Mouse (Mus musculus) neural tube, embryonic 12.5 days (tissue): Measurements from ENCODE around the gene Max. TPM values are rescaled to one million over a fixed set of nuclear protein-coding genes. Genes with fewer than 3 reads are reported as not detected.

Experiments
- ATAC-seq: fragments of 200-750 bp; cut with Nextera tagmentation; 2 replicates; pipeline ENCODE4 v1.8.0; 2017; ENCODE audit warnings: low read depth, mild to moderate bottlenecking, moderate TSS enrichment, moderate library complexity; ENCODE audit not compliant: low FRiP score
- H3K27ac ChIP-seq: fragments of 300-500 bp; sonication (generic); 2 replicates; pipeline ENCODE4 v1.5.1; 2016
- H3K27me3 ChIP-seq: fragments of 300-500 bp; sonication (generic); replicated peaks from 2 replicates; pipeline ENCODE4 v1.6.1; 2016; ENCODE audit warnings: mild to moderate bottlenecking
- H3K36me3 ChIP-seq: fragments of 300-500 bp; sonication (generic); 2 replicates; pipeline ENCODE4 v1.6.1; 2016; ENCODE audit warnings: mild to moderate bottlenecking
- H3K4me1 ChIP-seq: fragments of 300-500 bp; sonication (generic); 2 replicates; pipeline ENCODE4 v1.6.1; 2016
- H3K4me2 ChIP-seq: fragments of 300-500 bp; sonication (generic); replicated peaks from 2 replicates; pipeline ENCODE4 v1.6.1; 2016; ENCODE audit warnings: mild to moderate bottlenecking
- H3K4me3 ChIP-seq: fragments of 300-500 bp; sonication (generic); 2 replicates; pipeline ENCODE4 v1.5.1; 2016
- H3K9ac ChIP-seq: fragments of 300-500 bp; sonication (generic); 2 replicates; pipeline ENCODE4 v1.6.1; 2016; ENCODE audit warnings: mild to moderate bottlenecking
- H3K9me3 ChIP-seq: fragments of 300-500 bp; sonication (generic); 2 replicates; pipeline ENCODE4 v1.6.1; 2016; ENCODE audit warnings: mild to moderate bottlenecking
- WGBS: fragments of 180-500 bp; shearing (Covaris S2); methylation state at CpG from one replicate; pipeline ENCODE4 v1.1.7; 2016; 5-methylcytosine and 5-hydroxymethylcytosine counted together
- polyA plus RNA-seq: library from polyadenylated mRNA; unstranded; fragments of >200 nt; fragmentation: Nextera tagmentation; extraction: Ambion mirVana; gene quantifications from 2 replicates; pipeline ENCODE4 v1.2.1, GENCODE M21; 2016

Max gene
- polyA plus RNA-seq, result 15.4 and 18.4 TPM in 2 replicates

DNA sequence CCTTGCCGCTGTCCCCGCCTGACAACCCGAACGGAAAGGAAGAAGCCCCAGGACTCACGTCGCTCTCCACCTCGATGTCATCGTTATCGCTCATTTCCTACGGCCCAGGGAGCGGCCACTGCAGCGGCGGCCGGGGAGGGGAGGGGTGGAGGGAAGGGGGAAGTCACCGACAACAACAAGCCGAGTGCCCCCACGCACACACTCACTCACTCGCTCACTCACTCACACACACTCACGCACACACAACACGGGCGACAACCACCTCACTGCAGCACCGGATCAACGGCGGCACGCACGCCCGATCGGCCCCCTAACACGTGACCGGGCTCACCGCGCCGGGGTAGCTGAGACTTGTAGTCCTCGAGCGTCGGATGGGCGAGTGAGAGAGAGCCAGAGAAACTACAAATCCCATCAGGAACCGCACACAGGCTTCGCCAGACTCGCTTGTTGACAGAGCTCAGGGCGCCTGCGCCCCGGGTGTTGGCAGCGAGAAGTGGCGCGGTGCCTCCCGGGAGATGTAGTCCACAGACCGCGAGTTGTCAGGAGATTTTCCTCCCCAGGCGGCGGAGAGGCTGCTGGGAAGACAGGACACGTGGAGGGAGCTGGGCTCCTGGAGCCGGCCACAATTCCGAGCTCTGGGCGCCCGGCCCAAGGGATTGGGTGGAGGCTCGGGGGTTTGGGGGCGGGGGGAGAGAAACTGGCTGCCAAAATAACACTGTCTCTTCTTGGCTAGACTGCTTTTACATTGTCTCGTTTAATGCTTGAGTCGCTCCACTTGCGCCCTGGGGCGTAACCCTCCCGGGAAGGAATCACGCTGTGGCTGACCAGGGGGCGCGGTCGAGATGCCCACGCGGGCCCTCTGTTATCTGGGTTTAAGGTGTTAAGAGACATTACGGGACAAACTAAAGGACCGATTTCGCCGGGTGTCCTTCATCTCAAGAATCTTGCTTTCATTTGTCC is at the start of gene Max:
TSS of gene Max (minus strand) at position 270 of the 960 bp plus-strand sequence.
- Histone ChIP-seq H3K27ac (no peak within 1 kb of the TSS; the same call in 1 of the 2 replicates), H3K4me3 (peak within 1 kb of the TSS; percentile 79), H3K9me3 (no peaks in the 10 kb centered on the region), H3K27me3 (no peaks in the 10 kb centered on the region), H3K9ac (peak within 1 kb of the TSS; percentile 89), H3K36me3 (peaks cover 12% of the 10 kb centered on the region), H3K4me2 (peak within 1 kb of the TSS; percentile 90), H3K4me1 (peaks cover 7% of the 10 kb centered on the region)
- peak; percentile 98 for ATAC-seq
- under 1% methylated on average over 73 of the region's 73 CpGs for WGBS

DNA sequence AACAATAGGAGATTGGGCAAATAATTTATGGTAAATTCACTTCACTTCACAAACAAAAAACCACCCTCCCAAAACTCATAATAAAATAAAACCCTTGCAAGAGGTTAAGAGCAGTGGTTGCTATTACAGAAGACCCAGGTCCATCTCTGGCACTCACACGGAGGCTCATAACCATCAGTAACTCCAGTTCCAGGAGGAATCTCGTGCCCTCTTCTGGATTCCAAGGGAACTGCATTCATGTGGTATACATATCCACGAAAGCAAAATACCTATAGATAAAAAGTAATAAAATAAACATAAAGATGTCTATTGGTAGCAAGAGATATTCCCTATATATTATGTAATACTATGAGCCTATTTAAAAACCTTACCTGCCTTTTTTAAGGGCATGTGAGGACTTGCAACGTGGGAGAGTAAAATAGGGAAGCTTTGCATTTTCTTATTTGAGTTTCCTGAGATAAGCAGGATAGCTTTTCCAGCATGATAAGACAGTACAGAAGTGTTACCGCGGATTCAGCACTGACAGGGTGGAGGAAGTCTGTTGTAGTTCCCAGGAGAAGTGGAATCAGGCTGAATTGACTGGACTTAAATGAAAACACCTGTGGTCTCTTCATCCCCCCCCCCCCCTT is 49.2 kb upstream of the Max start:
- WGBS, result 65% methylated on average over 6 of the region's 6 CpGs
- Histone ChIP-seq H3K27ac (no peak overlapping the region), H3K4me1 (no peaks in the 10 kb centered on the region), H3K27me3 (no peaks in the 10 kb centered on the region), H3K9me3 (no peaks in the 10 kb centered on the region), H3K4me3 (no peak overlapping the region), H3K4me2 (no peak overlapping the region), H3K9ac (no peak overlapping the region), H3K36me3 (no peaks in the 10 kb centered on the region)
- ATAC-seq, result no peak

DNA sequence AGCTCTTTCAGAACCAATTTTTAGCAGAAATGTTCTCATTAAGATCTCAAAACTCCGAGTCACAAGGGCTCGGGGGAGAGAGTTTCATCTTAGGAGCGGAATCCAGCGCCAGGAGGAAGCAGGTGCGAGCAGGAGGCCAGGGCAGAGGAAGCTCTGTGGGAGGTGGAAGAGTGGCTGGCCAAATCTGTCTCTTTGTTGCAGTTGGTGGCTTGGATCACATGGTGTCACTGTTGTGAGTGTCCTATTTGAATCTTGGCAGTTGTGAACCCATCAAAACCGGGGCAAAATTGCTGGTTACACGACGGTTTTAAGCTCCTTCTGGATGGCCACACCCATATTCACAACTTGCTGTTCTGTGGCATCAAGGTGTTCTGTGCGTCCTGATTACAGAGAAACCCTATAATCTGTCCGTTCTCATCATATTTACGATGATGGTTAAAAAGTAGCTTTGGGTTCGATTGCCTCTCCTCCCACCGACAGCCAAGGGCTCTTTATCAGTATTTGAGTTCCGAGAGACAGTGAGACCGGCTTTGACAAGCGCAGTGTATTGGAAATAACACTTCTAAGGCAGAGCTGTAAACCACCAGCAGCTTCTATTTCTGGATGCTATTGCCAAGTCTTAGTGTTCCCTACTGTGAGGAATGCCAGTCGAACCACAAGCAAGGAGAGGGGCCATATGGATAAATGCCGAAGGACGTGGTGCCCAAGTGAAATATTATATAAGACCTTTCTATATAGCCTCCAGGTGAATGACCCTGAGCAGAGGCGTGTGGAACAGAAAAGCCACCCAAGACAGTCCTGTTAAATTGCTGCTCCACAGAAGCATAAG is 47.4 kb upstream of the Max start:
- no peaks in the 10 kb centered on the region for H3K4me1 ChIP-seq
- WGBS, result 69% methylated on average over 20 of the region's 20 CpGs
- H3K9ac ChIP-seq, result no peak overlapping the region
- H3K27me3 ChIP-seq, result no peaks in the 10 kb centered on the region
- no peaks in the 10 kb centered on the region for H3K36me3 ChIP-seq
- H3K27ac ChIP-seq, result no peak overlapping the region
- ATAC-seq, result no peak
- H3K4me3 ChIP-seq, result no peak overlapping the region
- H3K4me2 ChIP-seq, result no peak overlapping the region
- H3K9me3 ChIP-seq, result no peaks in the 10 kb centered on the region

DNA sequence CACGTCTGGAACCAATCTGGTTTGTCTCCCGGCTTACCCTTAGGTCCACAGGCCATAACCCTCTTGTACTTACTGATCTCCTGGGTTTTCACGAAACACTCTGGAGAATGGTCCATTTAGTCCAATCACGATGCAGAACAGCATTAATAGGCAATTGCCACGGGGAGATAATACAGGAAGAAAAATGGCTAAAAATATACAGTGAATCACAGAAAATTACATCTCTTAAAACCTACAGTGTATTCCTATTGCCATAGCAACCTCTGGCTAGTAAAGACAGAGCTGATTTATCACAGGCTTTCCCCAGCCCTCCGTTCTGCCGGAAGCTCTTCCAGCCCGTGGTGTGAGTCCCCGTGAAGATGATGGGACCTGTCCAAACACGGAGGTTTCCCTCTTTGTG is 42.9 kb upstream of the Max start:
- Histone ChIP-seq H3K4me3 (no peak overlapping the region), H3K4me2 (no peak overlapping the region), H3K9ac (no peak overlapping the region), H3K36me3 (no peaks in the 10 kb centered on the region), H3K27ac (no peak overlapping the region), H3K4me1 (peaks cover 9% of the 10 kb centered on the region), H3K27me3 (no peaks in the 10 kb centered on the region), H3K9me3 (no peaks in the 10 kb centered on the region)
- no peak for ATAC-seq
- WGBS, result 41% methylated on average over 10 of the region's 10 CpGs

DNA sequence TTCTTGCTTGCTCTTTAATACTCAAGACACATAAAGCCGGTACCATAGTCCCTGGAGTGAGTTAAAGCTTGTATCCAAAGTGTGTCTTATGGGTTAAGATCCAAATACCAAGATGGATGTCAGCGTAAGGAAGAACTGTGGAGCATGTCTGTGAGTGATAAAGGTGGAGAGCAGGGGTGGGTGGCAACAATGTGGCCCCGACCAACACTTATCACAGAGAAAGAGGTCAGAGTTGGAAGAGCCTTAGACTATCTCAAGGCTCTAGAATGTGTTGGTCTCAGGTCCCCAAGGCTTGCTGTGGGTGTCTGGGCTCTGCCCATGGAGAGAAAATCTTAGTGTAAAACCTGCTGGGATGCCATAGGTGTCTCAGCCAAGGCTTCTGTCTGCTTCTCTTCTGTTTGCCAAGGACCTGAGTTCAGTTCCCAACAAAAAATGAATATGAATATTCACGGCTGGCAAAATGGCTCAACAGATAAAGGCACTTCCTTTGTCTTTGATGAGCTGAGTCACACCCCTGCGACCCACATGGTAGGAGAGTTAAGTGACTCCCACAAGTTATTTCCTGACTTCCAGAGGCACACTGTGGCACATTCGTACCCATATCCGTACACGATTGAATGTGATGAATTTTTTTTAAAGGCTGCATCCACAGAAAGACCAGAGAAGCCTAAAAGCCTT is 40.7 kb upstream of the Max start:
- ATAC-seq, result no peak

DNA sequence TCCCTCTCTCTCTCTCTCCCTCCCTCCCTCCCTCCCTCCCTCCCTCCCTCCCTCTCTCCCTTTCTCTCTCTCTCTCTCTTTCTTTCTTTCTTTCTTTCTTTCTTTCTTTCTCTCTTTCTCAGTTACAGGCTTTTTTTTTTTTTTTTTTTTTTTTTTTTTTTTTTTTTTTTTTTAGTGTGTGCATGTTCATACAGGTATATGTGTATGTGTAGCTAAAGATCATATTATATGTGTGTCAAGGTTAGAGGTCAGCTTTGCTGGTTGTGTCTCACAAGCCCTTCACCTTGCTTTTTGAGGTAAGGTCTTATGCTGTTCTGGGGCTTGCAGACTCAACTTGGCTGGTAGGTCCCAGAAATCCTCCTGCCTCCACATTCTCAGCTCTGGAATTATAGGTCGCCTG is 39.3 kb upstream of the Max start:
- Histone ChIP-seq H3K9me3 (no peaks in the 10 kb centered on the region), H3K36me3 (no peaks in the 10 kb centered on the region), H3K27me3 (no peaks in the 10 kb centered on the region), H3K4me3 (no peak overlapping the region), H3K4me2 (no peak overlapping the region), H3K27ac (no peak overlapping the region), H3K4me1 (peaks cover 9% of the 10 kb centered on the region), H3K9ac (no peak overlapping the region)
- no peak for ATAC-seq
- 85% methylated on average over 1 of the region's 1 CpGs for WGBS

More for the DNA sequence above, 40.7 kb upstream of the Max start:
- H3K4me3 ChIP-seq, result no peak overlapping the region
- H3K4me1 ChIP-seq, result peaks cover 9% of the 10 kb centered on the region
- H3K9ac ChIP-seq, result no peak overlapping the region
- no peak overlapping the region for H3K27ac ChIP-seq
- H3K36me3 ChIP-seq, result no peaks in the 10 kb centered on the region
- 88% methylated on average over 8 of the region's 8 CpGs for WGBS
- no peak overlapping the region for H3K4me2 ChIP-seq
- H3K9me3 ChIP-seq, result no peaks in the 10 kb centered on the region
- no peaks in the 10 kb centered on the region for H3K27me3 ChIP-seq

DNA sequence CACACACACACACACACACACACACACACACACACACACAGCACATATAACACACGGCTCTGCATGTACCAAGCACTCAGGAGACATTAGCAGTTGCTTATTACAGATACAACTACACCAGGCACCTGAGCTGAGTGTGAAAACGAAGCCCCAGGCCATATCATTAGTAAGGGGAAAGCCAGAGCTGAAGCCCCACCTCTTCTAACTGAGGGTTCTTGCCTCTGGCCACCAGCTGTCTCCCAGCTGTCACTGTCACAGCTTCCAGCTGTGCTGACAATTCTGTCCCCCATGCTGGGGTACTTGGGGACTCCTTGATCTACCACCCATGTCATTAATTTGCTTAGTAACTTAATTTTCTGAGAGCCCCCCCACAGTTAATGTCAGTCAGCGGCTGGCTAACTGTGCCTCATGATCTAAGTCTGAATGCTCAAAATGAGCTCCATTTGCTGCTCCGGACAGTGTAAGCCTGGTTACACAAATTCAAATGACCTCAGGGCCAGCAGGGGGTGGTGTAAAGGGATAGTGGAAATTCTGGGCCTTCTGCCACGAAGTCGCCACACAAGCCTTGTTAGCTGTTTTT is 38.8 kb upstream of the Max start:
- Histone ChIP-seq H3K4me2 (no peak overlapping the region), H3K9me3 (no peaks in the 10 kb centered on the region), H3K36me3 (no peaks in the 10 kb centered on the region), H3K27ac (no peak overlapping the region), H3K4me3 (no peak overlapping the region), H3K4me1 (peaks cover 9% of the 10 kb centered on the region), H3K27me3 (no peaks in the 10 kb centered on the region), H3K9ac (no peak overlapping the region)
- ATAC-seq, result peak; percentile 85
- 6% methylated on average over 6 of the region's 6 CpGs for WGBS

DNA sequence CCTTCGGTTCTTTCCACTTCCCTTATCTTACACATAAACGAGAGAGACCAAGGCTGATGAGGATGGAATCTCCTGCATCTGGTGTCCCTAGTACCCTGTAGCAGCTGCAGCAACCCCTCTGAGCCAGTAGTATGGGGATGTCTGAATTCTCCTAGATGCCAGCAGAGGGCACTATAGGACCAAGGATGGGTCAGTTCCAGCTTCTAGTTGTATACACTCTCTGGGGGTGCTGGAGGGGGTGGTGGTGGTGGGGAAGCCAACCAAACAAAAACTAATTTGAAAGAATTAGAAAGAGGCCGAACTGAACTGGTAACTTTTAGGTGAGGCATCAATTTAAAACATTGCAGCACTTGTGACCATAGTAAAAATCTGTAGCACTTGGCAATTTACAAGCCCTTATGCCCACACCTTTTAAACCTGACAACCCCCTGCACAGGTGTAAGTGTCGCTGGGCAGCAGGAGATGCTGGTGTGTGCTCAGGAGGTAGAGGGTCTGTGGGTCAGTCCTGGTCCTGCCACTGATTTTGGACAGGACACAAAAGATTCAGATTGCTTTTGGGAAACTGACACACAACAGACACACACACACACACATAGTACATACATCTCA is 38.2 kb upstream of the Max start:
- Histone ChIP-seq H3K4me1 (peaks cover 9% of the 10 kb centered on the region), H3K9ac (no peak overlapping the region), H3K9me3 (no peaks in the 10 kb centered on the region), H3K4me2 (no peak overlapping the region), H3K27ac (no peak overlapping the region), H3K27me3 (no peaks in the 10 kb centered on the region), H3K4me3 (no peak overlapping the region), H3K36me3 (no peaks in the 10 kb centered on the region)
- peak; percentile 91 for ATAC-seq
- WGBS, result 21% methylated on average over 4 of the region's 4 CpGs

DNA sequence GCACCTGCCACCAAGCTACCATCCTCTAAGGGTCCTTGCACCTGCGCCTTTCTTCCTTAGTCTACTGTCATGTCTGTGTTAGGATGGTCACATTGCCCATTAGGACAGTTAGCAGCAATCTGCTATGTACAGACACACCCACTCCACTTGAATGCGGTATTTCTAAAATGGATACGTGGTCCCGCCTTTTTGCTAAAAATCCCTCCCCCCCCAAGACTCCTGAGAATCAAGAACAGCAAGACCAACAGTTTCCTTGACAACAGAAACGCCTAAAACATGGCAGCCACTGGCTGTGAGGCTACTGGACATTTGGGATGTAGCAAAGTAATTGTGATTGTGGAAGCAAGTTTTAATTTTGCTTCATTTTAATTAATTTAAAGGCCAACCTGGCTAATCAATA is 32.8 kb upstream of the Max start:
- H3K36me3 ChIP-seq, result no peaks in the 10 kb centered on the region
- no peak overlapping the region for H3K27ac ChIP-seq
- WGBS, result 89% methylated on average over 5 of the region's 5 CpGs
- no peak overlapping the region for H3K4me2 ChIP-seq
- no peaks in the 10 kb centered on the region for H3K9me3 ChIP-seq
- no peaks in the 10 kb centered on the region for H3K27me3 ChIP-seq
- no peaks in the 10 kb centered on the region for H3K4me1 ChIP-seq
- ATAC-seq, result no peak
- no peak overlapping the region for H3K4me3 ChIP-seq
- H3K9ac ChIP-seq, result no peak overlapping the region

DNA sequence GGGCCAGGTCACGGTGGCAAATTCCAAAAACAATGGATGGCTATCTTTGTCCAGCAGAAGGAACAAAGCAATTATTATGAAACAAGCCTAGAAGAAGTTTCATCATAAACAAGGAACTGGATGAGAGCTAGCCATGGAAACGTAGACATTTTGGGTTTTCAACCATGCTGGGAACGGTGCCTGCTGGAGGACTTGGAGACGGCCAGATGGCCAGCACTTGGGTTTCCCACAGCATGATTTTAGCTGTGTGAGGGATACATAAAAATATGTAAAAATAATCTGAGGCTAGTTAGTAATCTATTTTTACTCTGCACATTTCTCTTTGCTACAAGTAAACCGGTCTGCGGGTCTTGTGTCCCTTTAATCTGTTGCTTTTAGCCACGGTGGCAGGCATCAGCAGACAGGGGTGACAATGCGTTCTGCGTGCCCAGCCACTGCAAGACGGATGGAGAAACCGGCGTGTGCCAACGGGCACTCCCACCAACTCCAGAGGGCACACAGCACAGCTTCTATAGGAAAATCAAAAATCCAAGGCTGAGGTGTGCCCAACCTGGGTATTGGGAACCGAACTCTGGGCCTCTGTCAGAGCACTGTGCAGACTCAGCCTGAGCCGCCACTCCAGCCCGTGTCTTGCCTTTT is 31.0 kb upstream of the Max start:
- WGBS, result 93% methylated on average over 16 of the region's 16 CpGs

More for the DNA sequence above, 31.0 kb upstream of the Max start:
- Histone ChIP-seq H3K4me3 (no peak overlapping the region), H3K27ac (no peak overlapping the region), H3K9me3 (no peaks in the 10 kb centered on the region), H3K4me2 (no peak overlapping the region), H3K27me3 (no peaks in the 10 kb centered on the region), H3K36me3 (no peaks in the 10 kb centered on the region), H3K9ac (no peak overlapping the region), H3K4me1 (no peaks in the 10 kb centered on the region)
- no peak for ATAC-seq
